Mouse (Mus musculus) midbrain, embryonic 15.5 days (tissue): ENCODE data around the gene Immt. TPM values are rescaled to one million over a fixed set of nuclear protein-coding genes. Genes with fewer than 3 reads are reported as not detected.

Experiments
- polyA plus RNA-seq: library from polyadenylated mRNA; unstranded; fragments of >200 nt; fragmentation: Nextera tagmentation; extraction: Ambion mirVana; gene quantifications from 2 replicates; pipeline ENCODE4 v1.2.1, GENCODE M21; 2015

Gene Immt
- polyA plus RNA-seq, 1 experiment from 2014 or later = 160 TPM

Other genes starting within 250 kb of the Immt start
- gene Kdm3a, start 198.3 kb upstream of the Immt start, polyA plus RNA-seq = 44.7 and 46.5 TPM in 2 replicates
- 303 and 331 TPM in 2 replicates for gene Reep1, start 123.8 kb upstream of the Immt start, polyA plus RNA-seq
- 35.6 and 40.2 TPM in 2 replicates for gene Mrpl35, start 4.4 kb upstream of the Immt start, polyA plus RNA-seq
- gene Ptcd3, start 77.4 kb downstream of the Immt start, polyA plus RNA-seq = 81.9 and 84.0 TPM in 2 replicates
- gene Polr1a, start 77.7 kb downstream of the Immt start, polyA plus RNA-seq = 18.5 and 21.0 TPM in 2 replicates